Mouse (Mus musculus): Measurements from ENCODE around the gene Otud3.

Gene Otud3

GRCm38 (mm10) chr4:138852961-138853360, 60.8 kb downstream of the Otud3 start:
- no peak for DNase-seq (ENCODE audit: extremely low spot score)

- DNase-seq (ENCODE audit: extremely low spot score) = peak; percentile 75
These were observed 62.3 kb downstream of the Otud3 start for GRCm38 (mm10) chr4:138851463-138851862.

Data from embryo, embryonic 9.5 days (tissue).